Mouse (Mus musculus) forebrain, postnatal 0 days (tissue): ENCODE measurements around the gene Wwtr1. TPM values are rescaled to one million over a fixed set of nuclear protein-coding genes. Genes with fewer than 3 reads are reported as not detected.
A peak's percentile ranks its signal among the peaks of the same experiment; 100 is the strongest.

Experiments used
- ATAC-seq: fragments of 200-750 bp; cut with Nextera tagmentation; 2 replicates; pipeline ENCODE4 v1.8.0; 2017; ENCODE audit warnings: mild to moderate bottlenecking, moderate library complexity
- DNase-seq: peaks from one replicate; pipeline ENCODE4 v3.0.0-alpha.2; 2015
- H3K27ac ChIP-seq: fragments of 300-500 bp; sonication (generic); 2 replicates; pipeline ENCODE4 v1.5.1; 2014; ENCODE audit warnings: low read depth, mild to moderate bottlenecking, antibody characterized with exemption, low read length, moderate library complexity, mixed read lengths
- H3K27me3 ChIP-seq: fragments of 300-500 bp; sonication (generic); 2 replicates; pipeline ENCODE4 v1.6.1; 2014; ENCODE audit warnings: mild to moderate bottlenecking, low read length, mixed read lengths; ENCODE audit not compliant: insufficient read depth
- H3K36me3 ChIP-seq: fragments of 300-500 bp; sonication (generic); 2 replicates; pipeline ENCODE4 v1.6.1; 2014; ENCODE audit warnings: mild to moderate bottlenecking, moderate library complexity; ENCODE audit not compliant: insufficient read depth
- H3K4me1 ChIP-seq: fragments of 300-500 bp; sonication (generic); 2 replicates; pipeline ENCODE4 v1.6.1; 2014; ENCODE audit warnings: antibody characterized with exemption; ENCODE audit not compliant: insufficient read depth
- H3K4me2 ChIP-seq: fragments of 300-500 bp; sonication (generic); 2 replicates; pipeline ENCODE4 v1.6.1; 2014; ENCODE audit warnings: low read depth, mild to moderate bottlenecking, moderate library complexity
- H3K4me3 ChIP-seq: fragments of 300-500 bp; sonication (generic); 2 replicates; pipeline ENCODE4 v1.5.1; 2014; ENCODE audit warnings: low read depth, low read length, mixed read lengths
- H3K9ac ChIP-seq: fragments of 300-500 bp; sonication (generic); 2 replicates; pipeline ENCODE4 v1.6.1; 2014; ENCODE audit warnings: mild to moderate bottlenecking
- H3K9me3 ChIP-seq: fragments of 300-500 bp; sonication (generic); 2 replicates; pipeline ENCODE4 v1.6.1; 2016; ENCODE audit warnings: low read length
- CTCF ChIP-seq: sonication (generic); IDR thresholded peaks from 2 replicates; pipeline ENCODE4 v1.5.1; 2016; ENCODE audit warnings: antibody characterized with exemption, control low read depth, low read depth
- WGBS: fragments of 180-500 bp; shearing (Covaris S2); extraction: QIAGEN DNeasy Blood & Tissue Kit; methylation state at CpG from one replicate; pipeline ENCODE4 v1.1.7; 2014; 5-methylcytosine and 5-hydroxymethylcytosine counted together
- polyA plus RNA-seq: library from polyadenylated mRNA; unstranded; fragments of >200 nt; fragmentation: Nextera tagmentation; extraction: Ambion mirVana; gene quantifications from 2 replicates; pipeline ENCODE4 v1.2.1, GENCODE M21; 2015
- total RNA-seq: library from RNA; depleted of rRNA; stranded (reverse); fragments of >200 nt; gene quantifications from 2 replicates; pipeline ENCODE4 v1.2.3, GENCODE M21; 2014

Wwtr1 gene
- total and polyA plus RNA-seq, 2 experiments from 2014 or later: 12.1 to 39.1 TPM

GRCm38 (mm10) chr3:57474421-57474820 is 101.3 kb downstream of the Wwtr1 start:
- 98% methylated on average over 8 of the region's 8 CpGs for WGBS
- TF ChIP-seq CTCF: no peak
- ATAC-seq: no peak

GRCm38 (mm10) chr3:57472407-57472806 is 103.3 kb downstream of the Wwtr1 start:
- WGBS: 28% methylated on average over 4 of the region's 4 CpGs
- Histone ChIP-seq H3K27ac (no peak overlapping the region), H3K4me2 (no peak overlapping the region), H3K4me3 (no peak overlapping the region), H3K36me3 (no peaks in the 10 kb centered on the region), H3K9me3 (no peaks in the 10 kb centered on the region), H3K9ac (no peak overlapping the region), H3K4me1 (peaks cover 17% of the 10 kb centered on the region; the same call in 1 of the 2 replicates), H3K27me3 (no peaks in the 10 kb centered on the region)
- peak; percentile 63 for ATAC-seq
- no peak for TF ChIP-seq CTCF
- DNase-seq: peak; percentile 23

More at GRCm38 (mm10) chr3:57474421-57474820, 101.3 kb downstream of the Wwtr1 start:
- no peak overlapping the region for H3K4me2 ChIP-seq
- no peaks in the 10 kb centered on the region for H3K27me3 ChIP-seq
- no peak for DNase-seq
- H3K36me3 ChIP-seq: no peaks in the 10 kb centered on the region
- H3K9me3 ChIP-seq: no peaks in the 10 kb centered on the region
- no peak overlapping the region for H3K9ac ChIP-seq
- no peak overlapping the region for H3K4me3 ChIP-seq
- H3K27ac ChIP-seq: no peak overlapping the region
- H3K4me1 ChIP-seq: peaks cover 17% of the 10 kb centered on the region; the same call in 1 of the 2 replicates

- Histone ChIP-seq H3K27me3 (no peaks in the 10 kb centered on the region), H3K4me1 (peaks cover 17% of the 10 kb centered on the region; the same call in 1 of the 2 replicates), H3K36me3 (no peaks in the 10 kb centered on the region), H3K4me3 (peak overlapping the region; percentile 34), H3K9me3 (no peaks in the 10 kb centered on the region), H3K27ac (peak overlapping the region; percentile 64), H3K9ac (peak overlapping the region; percentile 42), H3K4me2 (peak overlapping the region; percentile 53)
- DNase-seq (peak; percentile 61), ATAC-seq (peak; percentile 70)
- TF ChIP-seq CTCF: no peak
- WGBS: 3% methylated on average over 15 of the region's 15 CpGs
Observed at GRCm38 (mm10) chr3:57470981-57471601, 104.6 kb downstream of the Wwtr1 start.

DNA sequence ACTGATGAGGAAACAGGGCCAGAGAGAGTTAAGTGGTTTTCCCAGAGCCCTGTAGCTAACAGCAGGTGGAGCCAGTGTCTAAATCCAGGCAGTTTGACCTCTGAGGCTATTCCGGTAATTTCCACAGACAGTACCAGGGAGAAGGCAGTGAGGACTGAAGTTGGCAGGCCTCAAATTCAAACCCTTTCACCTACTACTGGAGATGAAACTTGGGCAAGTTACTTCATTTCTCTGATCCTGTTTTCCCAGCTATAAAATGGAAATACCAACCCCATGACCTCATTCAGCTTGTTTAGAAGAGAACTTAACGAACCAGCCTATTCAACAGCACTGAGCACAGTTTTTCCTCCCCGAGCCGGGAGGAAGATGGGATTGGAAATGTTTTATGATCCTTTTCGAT is 105.4 kb downstream of the Wwtr1 start:
- ATAC-seq (peak; percentile 40; the same call in 1 of the 2 replicates), DNase-seq (peak; percentile 58)
- no peaks in the 10 kb centered on the region for H3K36me3 ChIP-seq
- H3K9me3 ChIP-seq: no peaks in the 10 kb centered on the region
- H3K27me3 ChIP-seq: no peaks in the 10 kb centered on the region
- WGBS: 10% methylated on average over 5 of the region's 5 CpGs
- H3K4me2 ChIP-seq: peak overlapping the region; percentile 53
- no peak overlapping the region for H3K9ac ChIP-seq
- peaks cover 17% of the 10 kb centered on the region; the same call in 1 of the 2 replicates for H3K4me1 ChIP-seq
- no peak overlapping the region for H3K4me3 ChIP-seq
- TF ChIP-seq CTCF: peak; percentile 68
- 0 out of 2 replicates have a peak overlapping the region, but pooled peaks have one; percentile 64 for H3K27ac ChIP-seq

DNA sequence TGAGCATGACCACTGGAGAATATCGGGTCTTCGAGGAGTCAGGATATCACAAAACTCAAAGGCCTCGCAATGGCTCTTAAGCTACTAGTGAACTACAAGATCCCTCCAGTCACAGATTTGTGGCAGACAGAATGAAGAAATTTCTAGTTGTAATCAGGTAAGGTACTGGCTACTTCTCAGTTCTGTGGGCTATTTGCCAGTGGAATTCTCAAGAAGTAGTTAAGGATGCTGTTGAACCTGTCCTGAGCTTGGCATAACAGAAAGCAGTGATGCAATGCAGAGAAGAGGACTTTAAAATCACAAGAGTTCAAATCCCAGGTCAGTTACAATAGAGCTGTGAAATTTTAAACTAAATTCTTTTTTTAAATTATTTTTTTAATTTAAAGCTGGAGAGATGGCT is 106.4 kb downstream of the Wwtr1 start:
- WGBS: 98% methylated on average over 3 of the region's 3 CpGs
- DNase-seq (no peak), ATAC-seq (no peak)
- no peak overlapping the region for H3K4me3 ChIP-seq
- H3K27ac ChIP-seq: no peak overlapping the region
- H3K9me3 ChIP-seq: no peaks in the 10 kb centered on the region
- no peak overlapping the region for H3K9ac ChIP-seq
- no peak for TF ChIP-seq CTCF
- H3K4me2 ChIP-seq: no peak overlapping the region
- H3K36me3 ChIP-seq: no peaks in the 10 kb centered on the region
- peaks cover 17% of the 10 kb centered on the region; the same call in 1 of the 2 replicates for H3K4me1 ChIP-seq
- H3K27me3 ChIP-seq: no peaks in the 10 kb centered on the region

DNA sequence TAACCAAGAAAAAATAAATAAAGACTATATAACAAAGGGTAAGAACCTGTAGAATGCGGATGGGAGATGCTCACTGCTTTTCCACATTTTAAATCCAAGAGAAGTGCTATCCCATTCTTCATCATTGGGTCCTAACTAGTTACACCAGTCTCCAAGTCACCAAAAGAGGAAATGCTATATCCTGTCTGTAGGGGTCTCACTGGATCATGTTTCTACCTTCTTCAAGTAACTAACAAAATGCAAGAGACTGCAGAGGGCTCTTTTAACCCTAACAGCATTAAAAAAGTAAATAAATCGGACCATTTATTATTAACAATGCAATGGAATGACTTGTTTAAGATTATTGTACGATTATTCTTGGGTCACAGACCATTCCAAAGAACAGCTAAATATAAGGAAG is 109.4 kb downstream of the Wwtr1 start:
- no peaks in the 10 kb centered on the region for H3K9me3 ChIP-seq
- 65% methylated on average over 3 of the region's 3 CpGs for WGBS
- ATAC-seq (peak; percentile 74), DNase-seq (peak; percentile 67)
- TF ChIP-seq CTCF: peak; percentile 75
- no peak overlapping the region for H3K4me2 ChIP-seq
- no peak overlapping the region for H3K27ac ChIP-seq
- H3K9ac ChIP-seq: no peak overlapping the region
- H3K4me3 ChIP-seq: no peak overlapping the region
- peaks cover 7% of the 10 kb centered on the region; the same call in 1 of the 2 replicates for H3K4me1 ChIP-seq
- H3K36me3 ChIP-seq: no peaks in the 10 kb centered on the region
- no peaks in the 10 kb centered on the region for H3K27me3 ChIP-seq

GRCm38 (mm10) chr3:57463302-57463701 is 112.4 kb downstream of the Wwtr1 start:
- H3K4me1 ChIP-seq: no peaks in the 10 kb centered on the region
- no peak overlapping the region for H3K4me3 ChIP-seq
- DNase-seq (no peak), ATAC-seq (no peak)
- no peaks in the 10 kb centered on the region for H3K9me3 ChIP-seq
- 95% methylated on average over 4 of the region's 4 CpGs for WGBS
- H3K9ac ChIP-seq: no peak overlapping the region
- no peaks in the 10 kb centered on the region for H3K27me3 ChIP-seq
- H3K4me2 ChIP-seq: no peak overlapping the region
- TF ChIP-seq CTCF: no peak
- no peaks in the 10 kb centered on the region for H3K36me3 ChIP-seq
- H3K27ac ChIP-seq: no peak overlapping the region
